Mouse (Mus musculus) lung, embryonic 16.5 days (tissue): Measurements from ENCODE around the gene Grin2b. TPM values are rescaled to one million over a fixed set of nuclear protein-coding genes. Genes with fewer than 3 reads are reported as not detected.

ENCODE experiments used
- ATAC-seq: fragments of 200-750 bp; cut with Nextera tagmentation; 2 replicates; pipeline ENCODE4 v1.8.0; 2017; ENCODE audit warnings: low read depth, mild to moderate bottlenecking, moderate library complexity
- H3K27ac ChIP-seq: fragments of 300-500 bp; sonication (generic); 2 replicates; pipeline ENCODE4 v1.5.1; 2014; ENCODE audit warnings: mild to moderate bottlenecking, control low read depth, low read length
- H3K27me3 ChIP-seq: fragments of 300-500 bp; sonication (generic); 2 replicates; pipeline ENCODE4 v1.6.1; 2014; ENCODE audit warnings: low read depth, low read length, mixed read lengths; ENCODE audit not compliant: control insufficient read depth, insufficient read depth
- H3K36me3 ChIP-seq: fragments of 300-500 bp; sonication (generic); 2 replicates; pipeline ENCODE4 v1.6.1; 2014; ENCODE audit warnings: low read length; ENCODE audit not compliant: control insufficient read depth, insufficient read depth
- H3K4me1 ChIP-seq: fragments of 300-500 bp; sonication (generic); replicated peaks from 2 replicates; pipeline ENCODE4 v1.6.1; 2014; ENCODE audit warnings: low read length, mixed read lengths; ENCODE audit not compliant: control insufficient read depth, insufficient read depth
- H3K4me2 ChIP-seq: fragments of 300-500 bp; sonication (generic); 2 replicates; pipeline ENCODE4 v1.6.1; 2014; ENCODE audit warnings: low read depth, low read length, control low read depth
- H3K4me3 ChIP-seq: fragments of 300-500 bp; sonication (generic); 2 replicates; pipeline ENCODE4 v1.5.1; 2014; ENCODE audit warnings: mild to moderate bottlenecking, low read length, control low read depth
- H3K9ac ChIP-seq: fragments of 300-500 bp; sonication (generic); 2 replicates; pipeline ENCODE4 v1.6.1; 2014; ENCODE audit warnings: low read length, control low read depth
- H3K9me3 ChIP-seq: fragments of 300-500 bp; sonication (generic); 2 replicates; pipeline ENCODE4 v1.6.1; 2016; ENCODE audit warnings: low read length; ENCODE audit not compliant: control insufficient read depth
- WGBS: fragments of 180-500 bp; shearing (Covaris S2); extraction: QIAGEN DNeasy Blood & Tissue Kit; methylation state at CpG from one replicate; pipeline ENCODE4 v1.1.7; 2014; 5-methylcytosine and 5-hydroxymethylcytosine counted together
- polyA plus RNA-seq: library from polyadenylated mRNA; unstranded; fragments of >200 nt; fragmentation: Nextera tagmentation; extraction: Ambion mirVana; gene quantifications from 2 replicates; pipeline ENCODE4 v1.2.1, GENCODE M21; 2015

The Grin2b gene
- polyA plus RNA-seq, 1 experiment from 2014 or later = 2.8 TPM

GRCm38 (mm10) chr6:136170381-136170780, 2.9 kb downstream of the Grin2b start:
- no peak overlapping the region for H3K9ac ChIP-seq

DNA sequence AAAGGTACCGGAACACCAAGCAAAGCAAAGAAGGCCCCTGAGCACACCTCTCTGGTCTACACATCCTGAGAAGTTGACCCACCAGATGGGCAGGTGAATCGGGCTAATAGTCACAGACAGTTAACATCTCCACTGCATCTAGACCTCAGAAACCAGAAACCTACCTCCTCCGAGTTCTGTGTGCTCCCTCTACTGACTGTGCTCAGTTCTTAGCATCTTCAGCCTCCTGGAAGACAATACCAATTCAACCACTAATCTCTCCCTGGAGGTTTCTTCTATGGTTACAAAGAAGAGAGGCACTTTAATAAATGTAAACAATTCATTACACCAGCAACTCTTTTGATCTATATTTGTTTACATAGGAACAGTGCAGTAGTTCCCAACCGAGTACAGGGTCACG, 6.0 kb downstream of the Grin2b start:
- Histone ChIP-seq H3K36me3 (no peaks in the 10 kb centered on the region), H3K4me2 (no peak overlapping the region), H3K9me3 (no peaks in the 10 kb centered on the region), H3K27me3 (peaks cover 23% of the 10 kb centered on the region), H3K27ac (no peak overlapping the region), H3K9ac (no peak overlapping the region), H3K4me3 (no peak overlapping the region), H3K4me1 (peaks cover 4% of the 10 kb centered on the region; the same call in 1 of the 2 replicates)
- 60% methylated on average over 5 of the region's 5 CpGs for WGBS
- no peak for ATAC-seq

More at GRCm38 (mm10) chr6:136170381-136170780, 2.9 kb downstream of the Grin2b start:
- H3K9me3 ChIP-seq = no peaks in the 10 kb centered on the region
- H3K4me2 ChIP-seq = no peak overlapping the region
- WGBS = 69% methylated on average over 5 of the region's 5 CpGs
- no peaks in the 10 kb centered on the region for H3K36me3 ChIP-seq
- no peak overlapping the region for H3K4me3 ChIP-seq
- H3K27me3 ChIP-seq = peaks cover 28% of the 10 kb centered on the region
- H3K27ac ChIP-seq = no peak overlapping the region
- no peak for ATAC-seq
- H3K4me1 ChIP-seq = peaks cover 8% of the 10 kb centered on the region; the same call in 1 of the 2 replicates

DNA sequence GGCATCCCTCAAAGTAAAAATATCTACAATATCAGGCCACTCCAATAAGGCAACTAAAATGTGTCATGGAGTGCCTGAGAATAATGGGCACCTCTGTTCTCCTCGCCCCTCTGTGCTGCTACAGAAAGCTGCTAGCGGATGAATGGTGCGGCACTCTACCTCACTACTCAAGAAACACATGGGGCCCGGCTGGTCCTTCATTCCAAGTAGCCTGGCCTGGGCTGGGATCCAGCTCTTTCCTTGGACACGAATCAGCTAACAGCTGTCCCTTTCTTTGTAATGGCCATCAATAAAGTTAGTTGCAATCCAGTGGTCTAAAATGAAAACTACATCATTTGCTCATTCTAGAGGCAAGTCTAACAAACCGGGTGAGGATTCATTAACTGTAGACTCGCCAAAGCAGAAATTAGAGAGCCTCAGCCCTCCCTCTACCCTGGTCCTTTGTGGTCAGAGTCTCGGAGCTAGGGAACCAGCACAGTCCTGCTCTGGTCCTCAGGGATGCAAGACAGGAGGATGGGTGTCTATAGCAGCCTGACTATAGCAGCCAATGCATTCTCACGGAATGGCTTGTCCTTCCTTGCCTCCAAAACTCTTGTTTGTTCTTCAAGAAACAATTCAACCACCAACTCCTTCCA, 7.8 kb downstream of the Grin2b start:
- Histone ChIP-seq H3K4me3 (no peak overlapping the region), H3K4me1 (no peaks in the 10 kb centered on the region), H3K36me3 (no peaks in the 10 kb centered on the region), H3K27me3 (peaks cover 10% of the 10 kb centered on the region), H3K27ac (no peak overlapping the region), H3K4me2 (no peak overlapping the region), H3K9ac (no peak overlapping the region), H3K9me3 (no peaks in the 10 kb centered on the region)
- 33% methylated on average over 9 of the region's 9 CpGs for WGBS
- peak; percentile 80 for ATAC-seq

DNA sequence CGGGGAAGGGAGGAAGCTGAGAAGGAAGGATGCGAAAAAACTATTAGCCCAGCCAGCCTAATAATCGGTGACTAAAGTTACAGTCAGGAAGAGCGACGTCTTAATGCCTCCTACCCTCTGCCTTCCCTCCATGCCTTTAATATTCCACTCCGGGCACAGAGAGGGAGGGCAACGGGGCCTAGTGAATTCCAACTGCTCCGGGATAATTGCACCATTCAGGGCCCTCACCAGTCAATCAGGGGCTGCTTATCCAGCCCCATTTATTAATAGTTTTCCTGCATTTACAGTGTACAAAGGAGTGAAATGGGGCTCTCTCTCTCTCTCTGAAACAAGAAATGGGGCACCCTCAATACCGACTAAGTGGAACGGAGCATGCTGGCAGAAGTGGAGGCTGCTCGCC, 11.2 kb downstream of the Grin2b start:
- Histone ChIP-seq H3K4me1 (no peaks in the 10 kb centered on the region), H3K9ac (no peak overlapping the region), H3K4me3 (no peak overlapping the region), H3K27ac (no peak overlapping the region), H3K27me3 (no peaks in the 10 kb centered on the region), H3K36me3 (no peaks in the 10 kb centered on the region), H3K4me2 (no peak overlapping the region), H3K9me3 (no peaks in the 10 kb centered on the region)
- 83% methylated on average over 11 of the region's 11 CpGs for WGBS
- no peak for ATAC-seq

DNA sequence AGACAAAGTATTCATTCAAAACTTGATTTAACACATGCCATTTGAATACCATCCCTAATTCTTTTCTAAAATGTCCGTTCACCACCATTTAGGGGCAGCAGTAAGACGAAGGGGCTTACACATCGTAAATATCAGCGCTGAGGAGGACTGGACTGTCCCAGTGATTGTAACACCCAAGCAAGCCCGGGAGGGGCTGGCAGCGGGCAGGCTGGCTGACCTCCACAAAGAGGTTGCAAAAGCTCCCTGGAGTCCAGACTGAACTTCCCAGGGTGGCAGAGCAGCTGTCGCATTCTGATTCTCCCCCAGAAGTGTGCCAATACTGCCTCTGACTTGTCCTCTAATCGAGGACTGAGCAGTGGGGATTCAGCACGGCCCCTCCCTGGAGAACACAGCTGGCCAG, 19.9 kb downstream of the Grin2b start:
- ATAC-seq = no peak
- no peak overlapping the region for H3K27ac ChIP-seq
- H3K4me3 ChIP-seq = no peak overlapping the region
- 51% methylated on average over 9 of the region's 9 CpGs for WGBS
- no peaks in the 10 kb centered on the region for H3K9me3 ChIP-seq
- H3K4me1 ChIP-seq = no peaks in the 10 kb centered on the region
- no peak overlapping the region for H3K4me2 ChIP-seq
- H3K36me3 ChIP-seq = no peaks in the 10 kb centered on the region
- no peaks in the 10 kb centered on the region for H3K27me3 ChIP-seq
- H3K9ac ChIP-seq = no peak overlapping the region

DNA sequence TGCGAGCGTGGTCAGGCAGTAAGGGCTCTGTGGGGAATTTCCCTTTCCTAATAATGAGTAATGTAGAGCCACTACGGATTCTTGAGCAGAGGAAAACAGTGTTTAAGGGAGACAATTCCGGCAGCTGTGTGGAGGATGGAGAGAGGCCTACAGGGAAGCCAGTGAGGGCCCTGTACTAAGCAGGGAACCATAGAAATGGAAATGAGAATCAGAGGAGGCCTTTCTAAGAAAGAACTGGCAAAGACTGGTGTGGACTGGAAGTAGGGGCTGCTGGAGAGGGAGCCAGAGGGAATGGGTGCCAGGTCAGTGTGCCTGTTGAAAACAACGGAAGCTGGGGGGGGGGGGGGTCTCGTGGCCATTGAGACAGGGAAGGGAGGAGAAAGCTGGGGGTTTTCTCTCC, 23.2 kb downstream of the Grin2b start:
- Histone ChIP-seq H3K27ac (no peak overlapping the region), H3K4me3 (no peak overlapping the region), H3K4me1 (no peaks in the 10 kb centered on the region), H3K36me3 (no peaks in the 10 kb centered on the region), H3K27me3 (no peaks in the 10 kb centered on the region), H3K4me2 (no peak overlapping the region), H3K9ac (no peak overlapping the region), H3K9me3 (no peaks in the 10 kb centered on the region)
- 52% methylated on average over 6 of the region's 6 CpGs for WGBS
- ATAC-seq = no peak

DNA sequence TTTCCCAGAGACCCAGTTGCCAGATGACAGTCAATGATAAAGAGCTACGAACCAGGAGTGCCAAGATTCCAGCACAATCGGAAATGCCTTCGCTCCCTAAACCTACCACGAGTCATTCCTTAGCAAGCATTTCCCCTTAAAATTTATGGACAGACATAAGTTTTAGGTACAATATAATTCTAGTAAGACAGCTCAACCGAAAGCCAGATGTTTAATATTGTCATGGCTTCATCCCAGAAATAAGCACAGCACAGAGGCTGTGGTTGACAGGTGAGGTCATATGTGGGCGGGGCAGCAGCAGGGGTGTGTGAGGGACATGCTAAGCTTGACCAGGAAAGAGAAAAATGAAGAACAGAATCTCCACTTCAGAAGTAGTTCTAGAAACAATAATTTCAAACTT, 33.3 kb downstream of the Grin2b start:
- no peak overlapping the region for H3K4me3 ChIP-seq
- H3K9me3 ChIP-seq = no peaks in the 10 kb centered on the region
- no peak overlapping the region for H3K27ac ChIP-seq
- no peaks in the 10 kb centered on the region for H3K4me1 ChIP-seq
- no peak overlapping the region for H3K4me2 ChIP-seq
- H3K36me3 ChIP-seq = no peaks in the 10 kb centered on the region
- no peak overlapping the region for H3K9ac ChIP-seq
- no peaks in the 10 kb centered on the region for H3K27me3 ChIP-seq
- no peak for ATAC-seq
- 81% methylated on average over 6 of the region's 6 CpGs for WGBS

DNA sequence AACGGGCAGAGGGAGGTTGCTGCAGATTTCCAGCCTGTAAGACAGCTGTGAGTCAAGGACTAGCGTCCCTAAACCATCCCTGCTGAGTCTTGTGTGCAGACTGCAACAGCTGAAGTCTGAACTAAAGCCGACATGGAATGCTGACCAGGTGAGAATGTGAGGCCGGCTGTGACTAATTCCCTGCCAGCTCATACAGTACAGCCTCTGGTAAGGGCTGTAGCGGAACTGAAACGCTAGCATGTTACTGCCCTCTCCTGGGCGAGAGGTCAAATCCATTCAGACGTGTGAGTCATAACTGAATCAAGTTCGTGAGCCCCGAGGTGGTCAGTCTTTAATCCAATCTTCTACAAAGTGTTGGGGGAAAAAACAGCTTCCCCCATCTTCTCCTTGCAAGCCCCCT, 42.9 kb downstream of the Grin2b start:
- Histone ChIP-seq H3K27me3 (no peaks in the 10 kb centered on the region), H3K4me1 (no peaks in the 10 kb centered on the region), H3K9ac (no peak overlapping the region), H3K36me3 (no peaks in the 10 kb centered on the region), H3K27ac (no peak overlapping the region), H3K9me3 (no peaks in the 10 kb centered on the region), H3K4me3 (no peak overlapping the region), H3K4me2 (no peak overlapping the region)
- ATAC-seq = peak; percentile 49; the same call in 1 of the 2 replicates
- WGBS = 14% methylated on average over 10 of the region's 10 CpGs

DNA sequence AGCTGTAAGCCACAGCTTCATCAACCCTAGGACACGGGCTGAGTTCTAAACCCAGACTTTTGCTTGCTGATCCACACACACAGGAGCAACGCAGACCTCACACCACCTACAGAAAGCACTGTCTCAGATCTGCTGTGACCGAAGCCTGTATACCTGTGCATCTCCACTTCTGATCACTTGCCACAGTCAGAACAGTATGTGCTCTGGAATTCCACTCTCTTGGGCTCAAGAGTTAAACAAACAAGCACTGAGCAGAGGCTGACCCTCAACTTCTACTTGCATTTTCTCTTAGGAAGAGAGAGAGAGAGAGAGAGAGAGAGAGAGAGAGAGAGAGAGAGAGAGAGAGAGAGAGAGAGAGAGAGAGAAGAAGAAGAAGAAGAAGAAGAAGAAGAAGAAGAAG, 50.7 kb downstream of the Grin2b start:
- Histone ChIP-seq H3K36me3 (no peaks in the 10 kb centered on the region), H3K27ac (no peak overlapping the region), H3K9me3 (no peaks in the 10 kb centered on the region), H3K27me3 (no peaks in the 10 kb centered on the region), H3K4me3 (no peak overlapping the region), H3K4me2 (no peak overlapping the region), H3K4me1 (no peaks in the 10 kb centered on the region; the same call in 1 of the 2 replicates), H3K9ac (no peak overlapping the region)
- ATAC-seq = no peak
- 54% methylated on average over 3 of the region's 3 CpGs for WGBS

- Histone ChIP-seq H3K4me1 (no peaks in the 10 kb centered on the region; the same call in 1 of the 2 replicates), H3K4me3 (no peak overlapping the region), H3K4me2 (no peak overlapping the region), H3K27ac (no peak overlapping the region), H3K27me3 (no peaks in the 10 kb centered on the region), H3K9me3 (no peaks in the 10 kb centered on the region), H3K36me3 (no peaks in the 10 kb centered on the region), H3K9ac (no peak overlapping the region)
- WGBS = 91% methylated on average over 3 of the region's 3 CpGs
- no peak for ATAC-seq
Measured at GRCm38 (mm10) chr6:136117390-136117789, 55.9 kb downstream of the Grin2b start.
